Comparison of ENCODE assay signal across 9 mouse cellular contexts in genomic region chr6:83774781-83775563, GRCm38 (mm10). TPM values are rescaled to one million over a fixed set of nuclear protein-coding genes. Genes with fewer than 3 reads are reported as not detected.
DNase-seq lines count a peak whose midpoint lies in the region; ATAC-seq and TF ChIP-seq lines count a peak whose summit lies in the region.
"Had no signal": no experiment of that assay in that cellular context is flagged by ENCODE, and none has a peak within 500 bp of the region (broad histone marks: within the 10 kb centered on the region; RNA-seq: fewer than 3 reads in every experiment).

No protein-coding gene starts in this region.

- in situ Hi-C loops in Patski (cut with MboI; ENCODE audit: low pct_unique_long_range_greater_than_20kb): loop anchor here (5.0 kb wide), 1 partner anchor 83 kb away; no protein-coding TSS in a partner anchor

- CTCF ChIA-PET in Patski (lab: Charles Lee): interaction anchor here (0.6 to 2.1 kb wide), 9 partner anchors 8 to 43 kb away, joined by 3 to 8 read pairs (median 7); partner anchors contain the start of gene Ankrd53

- H3K4me3 ChIP-seq in erythroblast, embryonic 14.5 days (replicated peaks): peak overlapping the region; percentile 97

- ATAC-seq in Patski: peak; percentile 19
- ATAC-seq in inflammation-experienced regulatory T-cells, adult 6 months: peak; percentile 33
- peak; percentile 28; the same call in 1 of the 2 replicates for ATAC-seq in megakaryocyte, adult 5-6 weeks (ENCODE audit: poor library complexity, severe bottlenecking)

- H3K9me3 ChIP-seq in erythroblast, embryonic 14.5 days (ENCODE audit: control insufficient read depth, low read length): no peaks in the 10 kb centered on the region

- peaks cover 34% of the 10 kb centered on the region for H3K4me1 ChIP-seq in erythroblast, embryonic 14.5 days (ENCODE audit: control insufficient read depth)

- intact Hi-C loops in heart, postnatal 25 days (cut with DNase I): loop anchor here (2.0 kb wide), 1 partner anchor 14 kb away; no protein-coding TSS in a partner anchor

- peak; percentile 94 for DNase-seq in heart, adult 11 months
- DNase-seq in heart, postnatal 25 days (ENCODE audit: low spot score): no peak
- DNase-seq in Patski (ENCODE audit: low read depth, low spot score): no peak
- DNase-seq in thymus, postnatal 25 days: peak; percentile 60
- no peak for DNase-seq in layer of hippocampus, adult 11-12 months (ENCODE audit: low spot score)

- peaks cover 39% of the 10 kb centered on the region for H3K36me3 ChIP-seq in erythroblast, embryonic 14.5 days (ENCODE audit: control insufficient read depth)

- H3K27me3 ChIP-seq in Patski: no peaks in the 10 kb centered on the region
- H3K27me3 ChIP-seq in erythroblast, embryonic 14.5 days (ENCODE audit: control insufficient read depth): no peaks in the 10 kb centered on the region

- POLR2A ChIA-PET in Patski (lab: Charles Lee): interaction anchor here (0.6 kb wide), 1 partner anchor 606 kb away, joined by 3 read pairs; no protein-coding TSS in a partner anchor

- no peak for TF ChIP-seq CTCF in Patski (IDR thresholded peaks at IDR 0.05)

RNA-seq across cellular contexts. Expression of gene Tex261, which starts 0.6 kb away (rescaled TPM):
- 10 to 100 TPM; 85.4 to 99.8 TPM for total RNA-seq in heart, postnatal 25 days (2021)
- 92.7 TPM for polyA plus RNA-seq in Patski (2021)
- polyA plus RNA-seq in erythroblast, embryonic 14.5 days (2012): 2.3 and 2.7 TPM in 2 replicates
- polyA plus RNA-seq in inflammation-experienced regulatory T-cells, adult 6 months (2017; shearing (Covaris generic)): 100 to 1,000 TPM in 1 of 3 experiments, 10 to 100 TPM in 2; 67.9 to 100 (median 91.6) TPM
- total RNA-seq in megakaryocyte, adult 5-6 weeks (2015): 58.9 and 59.1 TPM in 2 replicates
- total RNA-seq in megakaryocyte, adult 5-6 weeks (2017): 38.2 and 44.0 TPM in 2 replicates

RNA-seq across cellular contexts. Expression of gene Ankrd53, which starts 12.5 kb away (rescaled TPM):
- not detected for total RNA-seq in heart, postnatal 25 days (2021)
- 0.18 TPM for polyA plus RNA-seq in Patski (2021)
- not detected in 2 replicates for polyA plus RNA-seq in erythroblast, embryonic 14.5 days (2012)
- under 1 TPM in 1 of 3 experiments, not detected in 2; 0.29 TPM for polyA plus RNA-seq in inflammation-experienced regulatory T-cells, adult 6 months (2017; shearing (Covaris generic))
- not detected in 2 replicates for total RNA-seq in megakaryocyte, adult 5-6 weeks (2015)
- not detected in 2 replicates for total RNA-seq in megakaryocyte, adult 5-6 weeks (2017)
- total RNA-seq: neutrophil, adult 5-6 weeks had no signal

RNA-seq across cellular contexts. Expression of gene Nagk, which starts 19.8 kb away (rescaled TPM):
- 10 to 100 TPM; 16.7 to 18.0 TPM for total RNA-seq in heart, postnatal 25 days (2021)
- 118 TPM for polyA plus RNA-seq in Patski (2021)
- 0.12 and 0.22 TPM in 2 replicates for polyA plus RNA-seq in erythroblast, embryonic 14.5 days (2012)
- polyA plus RNA-seq in inflammation-experienced regulatory T-cells, adult 6 months (2017; shearing (Covaris generic)): 10 to 100 TPM; 24.2 to 42.4 (median 38.8) TPM
- total RNA-seq in megakaryocyte, adult 5-6 weeks (2015): 31.7 and 34.7 TPM in 2 replicates
- total RNA-seq in megakaryocyte, adult 5-6 weeks (2017): 24.5 and 28.3 TPM in 2 replicates

RNA-seq across cellular contexts. Expression of gene Atp6v1b1, which starts 32.2 kb away (rescaled TPM):
- not detected for total RNA-seq in heart, postnatal 25 days (2021)
- polyA plus RNA-seq in Patski (2021): not detected
- polyA plus RNA-seq in erythroblast, embryonic 14.5 days (2012): not detected in 2 replicates
- polyA plus RNA-seq in inflammation-experienced regulatory T-cells, adult 6 months (2017; shearing (Covaris generic)): not detected
- not detected in 2 replicates for total RNA-seq in megakaryocyte, adult 5-6 weeks (2015)
- total RNA-seq in megakaryocyte, adult 5-6 weeks (2017): not detected in 2 replicates
- total RNA-seq: neutrophil, adult 5-6 weeks had no signal

RNA-seq across cellular contexts. Expression of gene Paip2b, which starts 56.6 kb away (rescaled TPM):
- total RNA-seq in heart, postnatal 25 days (2021): 10 to 100 TPM; 30.6 to 35.0 TPM
- 36.6 TPM for polyA plus RNA-seq in Patski (2021)
- polyA plus RNA-seq in erythroblast, embryonic 14.5 days (2012): 0.13 and 0.42 TPM in 2 replicates
- polyA plus RNA-seq in inflammation-experienced regulatory T-cells, adult 6 months (2017; shearing (Covaris generic)): 10 to 100 TPM; 19.6 to 30.8 (median 21.7) TPM
- 4.5 and 4.8 TPM in 2 replicates for total RNA-seq in megakaryocyte, adult 5-6 weeks (2015)
- 6.5 and 7.4 TPM in 2 replicates for total RNA-seq in megakaryocyte, adult 5-6 weeks (2017)

Comparison
In these comparisons a context has a peak if more than half of its experiments do, and no peak if none do; other contexts are left out.
1. DNase-seq: peak in heart, adult 11 months (single experiment) and thymus, postnatal 25 days (single experiment); none in heart, postnatal 25 days (single experiment), Patski (single experiment) and layer of hippocampus, adult 11-12 months (single experiment).
2. RNA of gene Tex261, which starts 0.6 kb away (polyA plus RNA-seq): 92.7 TPM in Patski (single experiment) and 67.9 to 100 TPM in inflammation-experienced regulatory T-cells, adult 6 months; 2.3 to 2.7 TPM in erythroblast, embryonic 14.5 days; every median in the first group is over 10 times any median in the second.
3. RNA of gene Nagk, which starts 19.8 kb away (polyA plus RNA-seq): 118 TPM in Patski (single experiment) and 24.2 to 42.4 TPM in inflammation-experienced regulatory T-cells, adult 6 months; 0.12 to 0.22 TPM in erythroblast, embryonic 14.5 days; every median in the first group is over 10 times any median in the second.
4. Peak in every context shown above with its lines, with median percentiles within 50 percentile points of each other: ATAC-seq.